Mouse (Mus musculus): Measurements from ENCODE around the gene Grsf1.

- TF ChIP-seq POLR2A (IDR thresholded peaks at IDR 0.05; ENCODE audit: control insufficient read depth, extremely low read depth, insufficient read depth, low read length, poor library complexity): no peak
- TF ChIP-seq CTCF (IDR thresholded peaks at IDR 0.05; ENCODE audit: borderline replicate concordance, control insufficient read depth, extremely low read depth, insufficient read depth, low read length, poor library complexity): no peak
These were observed 23.4 kb downstream of the Grsf1 start for GRCm38 (mm10) chr5:88652589-88652988.
